Mouse (Mus musculus) liver, embryonic 13.5 days (tissue): ENCODE results near the gene C8b. TPM values are rescaled to one million over a fixed set of nuclear protein-coding genes. Genes with fewer than 3 reads are reported as not detected.

ENCODE experiments used
- ATAC-seq: fragments of 200-750 bp; cut with Nextera tagmentation; 2 replicates; pipeline ENCODE4 v1.8.0; 2017; ENCODE audit warnings: low read depth, mild to moderate bottlenecking, moderate number of reproducible peaks, moderate library complexity
- DNase-seq: peaks from one replicate; pipeline ENCODE4 v3.0.0; 2022
- H3K27ac ChIP-seq: fragments of 300-500 bp; sonication (generic); 2 replicates; pipeline ENCODE4 v1.5.1; 2015; ENCODE audit warnings: moderate library complexity, mild to moderate bottlenecking, inconsistent platforms
- H3K27me3 ChIP-seq: fragments of 300-500 bp; sonication (generic); 2 replicates; pipeline ENCODE4 v1.6.1; 2015; ENCODE audit warnings: mild to moderate bottlenecking, inconsistent platforms
- H3K36me3 ChIP-seq: fragments of 300-500 bp; sonication (generic); 2 replicates; pipeline ENCODE4 v1.6.1; 2015; ENCODE audit warnings: mild to moderate bottlenecking, inconsistent platforms
- H3K4me1 ChIP-seq: fragments of 300-500 bp; sonication (generic); replicated peaks from 2 replicates; pipeline ENCODE4 v1.6.1; 2015; ENCODE audit warnings: inconsistent platforms
- H3K4me2 ChIP-seq: fragments of 300-500 bp; sonication (generic); 2 replicates; pipeline ENCODE4 v1.6.1; 2015; ENCODE audit warnings: inconsistent platforms, mild to moderate bottlenecking, moderate library complexity
- H3K4me3 ChIP-seq: fragments of 300-500 bp; sonication (generic); replicated peaks from 2 replicates; pipeline ENCODE4 v1.5.1; 2015; ENCODE audit warnings: mild to moderate bottlenecking, inconsistent platforms
- H3K9ac ChIP-seq: fragments of 300-500 bp; sonication (generic); 2 replicates; pipeline ENCODE4 v1.6.1; 2015; ENCODE audit warnings: mild to moderate bottlenecking, inconsistent platforms
- H3K9me3 ChIP-seq: fragments of 300-500 bp; sonication (generic); replicated peaks from 2 replicates; pipeline ENCODE4 v1.6.1; 2016; ENCODE audit warnings: inconsistent platforms
- WGBS: fragments of 180-500 bp; shearing (Covaris S2); methylation state at CpG from one replicate; pipeline ENCODE4 v1.1.7; 2015; ENCODE audit not compliant: insufficient replicate concordance; 5-methylcytosine and 5-hydroxymethylcytosine counted together
- polyA plus RNA-seq: library from polyadenylated mRNA; unstranded; fragments of >200 nt; fragmentation: Nextera tagmentation; extraction: Ambion mirVana; gene quantifications from 2 replicates; pipeline ENCODE4 v1.2.1, GENCODE M21; 2015

The C8b gene
- polyA plus RNA-seq, 1 experiment from 2014 or later = 12.5 TPM

DNA sequence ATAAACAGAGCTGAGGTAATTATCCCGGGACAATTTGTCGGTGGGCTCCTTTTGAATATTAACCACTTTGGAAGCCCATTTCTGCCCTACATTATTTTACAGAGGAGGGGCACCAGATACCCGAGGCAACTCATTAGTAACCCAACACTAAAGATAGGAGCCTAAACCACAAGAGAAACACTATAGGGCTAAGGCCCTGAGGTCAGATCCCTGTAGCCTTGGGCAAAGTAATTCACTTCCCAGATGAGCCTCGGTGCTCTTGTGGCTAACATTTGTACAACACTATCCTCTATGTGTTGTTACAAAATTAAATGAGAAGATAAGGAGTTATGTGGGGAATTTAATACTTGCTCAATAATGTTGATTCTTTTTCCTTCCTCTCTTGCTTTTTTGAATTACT lies 77.4 kb downstream of the C8b start:
- no peak for ATAC-seq
- WGBS = 53% methylated on average over 4 of the region's 4 CpGs
- Histone ChIP-seq H3K27me3 (no peaks in the 10 kb centered on the region), H3K4me2 (no peak overlapping the region), H3K9me3 (no peaks in the 10 kb centered on the region), H3K4me1 (no peaks in the 10 kb centered on the region), H3K36me3 (no peaks in the 10 kb centered on the region), H3K27ac (no peak overlapping the region), H3K9ac (no peak overlapping the region), H3K4me3 (no peak overlapping the region)
- no peak for DNase-seq

Other genes starting within 250 kb of the C8b start
- gene Gm17662, start 91.0 kb downstream of the C8b start, polyA plus RNA-seq = not detected in 2 replicates
- 7.2 and 7.5 TPM in 2 replicates for gene C8a, start 110.1 kb downstream of the C8b start, polyA plus RNA-seq
- gene Fyb2, start 147.1 kb downstream of the C8b start, polyA plus RNA-seq = 0.07 and 0.08 TPM in 2 replicates